Mouse (Mus musculus): Measurements from ENCODE around the gene Apex2. TPM values are rescaled to one million over a fixed set of nuclear protein-coding genes. Genes with fewer than 3 reads are reported as not detected.
A peak's percentile ranks its signal among the peaks of the same experiment; 100 is the strongest.

Apex2 gene
- total RNA-seq (2012; rRNA removed) (8.0 and 10.5 TPM in 2 replicates), total RNA-seq (2014; rRNA removed) (9.5 and 9.6 TPM in 2 replicates), polyA plus RNA-seq (2012; ENCODE audit: insufficient read length, low read depth) (15.0 and 15.6 TPM in 2 replicates)

- Histone ChIP-seq H3K4me3 (replicated peaks in 1 of 3; ENCODE audit: low read depth in 2 of 3, low read length in 2 of 3, poor library complexity in 1 of 3) (peak within 1 kb of the TSS; percentile 66 to 94 (median 79)), H3K36me3 (replicated peaks in 1 of 2; ENCODE audit: control insufficient read depth in 1 of 2, insufficient read depth in 1 of 2, low read length in 1 of 2) (peaks cover 9 to 18% of the 10 kb centered on the region in 2 experiments), H3K9me3 (replicated peaks; ENCODE audit: low read length) (no peaks in the 10 kb centered on the region), H3K27ac (ENCODE audit: insufficient read depth, low read depth) (no peak within 1 kb of the TSS), H3K9ac (ENCODE audit: insufficient read depth, low read depth) (peak within 1 kb of the TSS; percentile 88), H3K79me2 (replicated peaks; ENCODE audit: control insufficient read depth, extremely low read depth, insufficient read depth, poor library complexity, severe bottlenecking) (peaks cover 11% of the 10 kb centered on the region), H3K27me3 (replicated peaks) (no peaks in the 10 kb centered on the region), H3K4me1 (ENCODE audit: control insufficient read depth in 1 of 2, insufficient read depth in 2 of 2) (no peaks in the 10 kb centered on the region), H3K4me2 (ENCODE audit: insufficient read depth, low read depth, poor library complexity, severe bottlenecking) (peak within 1 kb of the TSS; percentile 65)
- dilution Hi-C loops (cut with MboI; ENCODE audit: extremely low pct_ligation_motif_present, extremely low pct_unique_long_range_greater_than_20kb, low sequenced_read_pairs): no loop called here
- TF ChIP-seq RCOR1 (conservative IDR thresholded peaks at IDR 0.05; ENCODE audit: low read depth, low read length): no peak
- no peak for TF ChIP-seq MYC (IDR thresholded peaks at IDR 0.05; ENCODE audit: low read depth, low read length)
- TF ChIP-seq MXI1 (IDR thresholded peaks at IDR 0.05; ENCODE audit: low read depth, low read length): no peak
- TF ChIP-seq ZKSCAN1 (IDR thresholded peaks at IDR 0.05; ENCODE audit: borderline replicate concordance, low read depth, low read length): no peak
- TF ChIP-seq ZC3H11A (IDR thresholded peaks at IDR 0.05; ENCODE audit: low read depth, low read length): no peak
- no peak for TF ChIP-seq ZNF384 (IDR thresholded peaks at IDR 0.05; ENCODE audit: low read depth, low read length)
- TF ChIP-seq POLR2AphosphoS2 (IDR thresholded peaks at IDR 0.05; ENCODE audit: low read depth, low read length): no peak
- no peak for TF ChIP-seq JUND (conservative IDR thresholded peaks at IDR 0.05; ENCODE audit: low read depth, low read length)
- no peak for TF ChIP-seq CHD2 (IDR thresholded peaks at IDR 0.05; ENCODE audit: low read length)
- TF ChIP-seq IRF4 (IDR thresholded peaks at IDR 0.05; ENCODE audit: low read depth, low read length): no peak
- TF ChIP-seq HCFC1 (IDR thresholded peaks at IDR 0.05; ENCODE audit: low read depth, low read length): no peak
- TF ChIP-seq NRF1 (IDR thresholded peaks at IDR 0.05; ENCODE audit: low read depth, low read length): no peak
- TF ChIP-seq USF2 (conservative IDR thresholded peaks at IDR 0.05; ENCODE audit: low read depth, low read length): no peak
- TF ChIP-seq EP300 (IDR thresholded peaks at IDR 0.05; ENCODE audit: low read length): no peak
- no peak for TF ChIP-seq SMC3 (IDR thresholded peaks at IDR 0.05; ENCODE audit: low read depth, low read length)
- no peak for TF ChIP-seq GABPA (IDR thresholded peaks at IDR 0.05; ENCODE audit: insufficient replicate concordance, low read depth, low read length)
- TF ChIP-seq MEF2A (IDR thresholded peaks at IDR 0.05; ENCODE audit: borderline replicate concordance, low read depth, low read length): no peak
- in situ Hi-C loops (cut with MboI; ENCODE audit: low pct_ligation_motif_present, low pct_unique_long_range_greater_than_20kb, low sequenced_read_pairs): no loop called here
- no peak for DNase-seq (ENCODE audit: extremely low read depth)
Measured at GRCm38 (mm10) chrX:150589696-150590095, at the start of gene Apex2. TSS of gene Apex2 (minus strand) at chrX:150589868.

- no peaks in the 10 kb centered on the region for H3K9me3 ChIP-seq (replicated peaks; ENCODE audit: low read length)
- H3K4me2 ChIP-seq (ENCODE audit: insufficient read depth, low read depth, poor library complexity, severe bottlenecking): no peak overlapping the region
- no peak for DNase-seq (ENCODE audit: extremely low read depth)
- H3K36me3 ChIP-seq (replicated peaks in 1 of 2; ENCODE audit: control insufficient read depth in 1 of 2, insufficient read depth in 1 of 2, low read length in 1 of 2): peaks cover 0 to 10% of the 10 kb centered on the region in 2 experiments
- dilution Hi-C loops (cut with MboI; ENCODE audit: extremely low pct_ligation_motif_present, extremely low pct_unique_long_range_greater_than_20kb, low sequenced_read_pairs): no loop called here
- H3K4me1 ChIP-seq (ENCODE audit: control insufficient read depth in 1 of 2, insufficient read depth in 2 of 2): no peaks in the 10 kb centered on the region
- no peaks in the 10 kb centered on the region for H3K27me3 ChIP-seq (replicated peaks)
- in situ Hi-C loops (cut with MboI; ENCODE audit: low pct_ligation_motif_present, low pct_unique_long_range_greater_than_20kb, low sequenced_read_pairs): no loop called here
- no peak overlapping the region for H3K9ac ChIP-seq (ENCODE audit: insufficient read depth, low read depth)
- H3K27ac ChIP-seq (ENCODE audit: insufficient read depth, low read depth): no peak overlapping the region
- H3K4me3 ChIP-seq (replicated peaks in 1 of 3; ENCODE audit: low read depth in 2 of 3, low read length in 2 of 3, poor library complexity in 1 of 3): no peak overlapping the region
- no peaks in the 10 kb centered on the region for H3K79me2 ChIP-seq (replicated peaks; ENCODE audit: control insufficient read depth, extremely low read depth, insufficient read depth, poor library complexity, severe bottlenecking)
- TF ChIP-seq PAX5 (IDR thresholded peaks at IDR 0.05; ENCODE audit: low read length): no peak
- TF ChIP-seq MYC (IDR thresholded peaks at IDR 0.05; ENCODE audit: low read depth, low read length): no peak
- TF ChIP-seq UBTF (IDR thresholded peaks at IDR 0.05; ENCODE audit: low read depth, low read length): no peak
Measured at GRCm38 (mm10) chrX:150636421-150636820, 46.8 kb upstream of the Apex2 start.

Data from CH12.LX (cell line).